Mouse (Mus musculus): ENCODE data around the gene Itpkb.

GRCm38 (mm10) chr1:180406336-180407035 is 76.2 kb downstream of the Itpkb start:
- TF ChIP-seq CTCF (conservative IDR thresholded peaks at IDR 0.05; ENCODE audit: insufficient read depth, insufficient read length, low read depth, low read length) (no peak), POLR2A (IDR thresholded peaks at IDR 0.05; ENCODE audit: low read depth, low read length) (no peak)
